Mouse (Mus musculus) cerebellum, adult 9-11 months (tissue): Measurements from ENCODE around the gene Manba.
A peak's percentile ranks its signal among the peaks of the same experiment; 100 is the strongest.

Source experiments
- DNase-seq: peaks from one replicate; pipeline ENCODE4 v3.0.0; 2022

Gene Manba

DNA sequence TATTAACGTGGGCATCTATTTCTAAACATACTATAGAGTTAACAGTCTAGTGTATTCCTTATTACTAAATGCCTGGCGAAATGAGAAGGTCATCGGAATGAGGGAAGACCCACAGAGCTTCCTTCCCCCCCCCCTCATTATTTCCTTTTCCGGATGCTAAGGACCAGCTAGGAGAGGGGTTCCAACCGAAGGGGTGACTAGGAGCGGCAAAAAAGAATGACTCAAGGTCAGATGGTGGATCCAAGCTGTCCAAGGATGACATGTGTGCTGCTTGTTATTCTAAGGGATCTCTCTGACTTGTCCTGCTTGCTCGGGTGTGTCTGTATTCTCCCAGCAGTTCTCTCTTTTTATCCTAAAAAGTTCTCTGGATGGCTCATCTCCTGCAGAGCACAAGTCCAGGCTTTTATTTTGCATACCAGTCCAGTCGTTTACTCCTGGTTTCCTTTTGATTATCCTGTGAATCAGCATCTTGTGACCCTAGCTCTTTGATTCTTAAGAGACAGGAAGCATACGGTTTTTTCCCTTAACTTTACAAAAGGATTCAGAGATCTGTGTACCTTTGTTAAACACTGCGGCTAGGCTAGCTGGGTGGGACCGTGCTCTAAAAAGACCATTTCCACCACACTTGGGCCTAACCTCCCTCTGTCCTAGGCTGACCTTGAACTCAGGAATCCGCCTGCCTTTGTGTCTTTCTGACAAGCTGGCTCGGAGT lies 61.0 kb downstream of the Manba start:
- DNase-seq: no peak

DNA sequence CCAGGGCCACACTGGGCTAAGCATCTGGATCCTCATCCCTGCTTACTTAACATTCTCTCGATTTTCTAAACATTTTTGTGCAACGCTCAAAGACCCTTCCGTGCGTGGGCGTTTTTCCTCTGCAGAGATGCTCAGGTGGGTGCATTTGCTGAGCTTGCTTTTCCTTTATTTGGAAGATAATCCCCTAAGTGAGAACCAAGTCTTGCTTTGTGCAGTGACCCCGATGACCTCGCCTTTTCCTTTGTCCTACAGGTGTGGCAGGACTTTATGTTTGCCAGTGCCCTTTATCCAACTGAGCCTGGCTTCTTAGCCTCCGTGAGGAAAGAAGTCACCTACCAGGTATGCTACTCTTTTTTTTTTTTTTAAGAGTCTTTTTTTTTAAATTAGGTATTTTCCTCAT lies 61.9 kb downstream of the Manba start:
- DNase-seq: no peak

DNA sequence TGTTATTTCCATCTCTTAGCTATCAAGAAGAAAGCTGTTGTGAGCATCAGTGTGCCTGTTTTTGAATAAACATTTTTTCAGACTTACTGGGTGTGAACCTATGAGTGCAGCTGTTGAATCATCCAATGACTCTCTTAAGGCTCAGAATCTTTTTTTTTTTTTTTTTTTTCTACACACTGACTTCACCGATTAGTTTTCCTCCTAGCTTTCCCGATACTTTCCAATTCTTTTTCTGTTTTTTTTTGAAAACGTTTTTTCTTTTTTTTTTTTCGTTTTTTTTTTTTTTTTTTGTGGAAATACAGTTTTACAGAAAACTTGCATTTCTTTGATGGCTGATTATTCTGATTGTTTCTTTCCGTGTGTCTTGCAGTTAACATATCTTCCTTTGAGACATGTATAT lies 67.5 kb downstream of the Manba start:
- DNase-seq: no peak

DNA sequence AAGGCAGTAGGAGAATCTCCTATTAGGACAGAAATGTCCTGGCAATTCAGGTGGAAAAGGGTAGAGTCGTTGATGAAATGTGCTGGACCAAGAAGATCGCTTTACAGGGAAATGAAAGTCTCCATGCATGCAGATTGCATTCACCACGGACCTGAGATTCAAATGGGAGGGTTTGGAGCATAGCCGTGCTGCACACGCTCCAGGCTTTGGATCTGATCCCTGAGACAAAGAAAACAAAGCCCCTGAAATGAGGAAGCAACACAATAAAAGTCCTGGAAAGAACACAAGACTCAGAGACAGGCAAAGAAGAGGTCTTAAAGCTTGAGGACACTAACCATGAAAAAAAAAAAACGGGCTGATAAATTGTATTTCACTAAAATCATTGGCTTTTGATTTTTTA lies 69.8 kb downstream of the Manba start:
- DNase-seq: no peak

DNA sequence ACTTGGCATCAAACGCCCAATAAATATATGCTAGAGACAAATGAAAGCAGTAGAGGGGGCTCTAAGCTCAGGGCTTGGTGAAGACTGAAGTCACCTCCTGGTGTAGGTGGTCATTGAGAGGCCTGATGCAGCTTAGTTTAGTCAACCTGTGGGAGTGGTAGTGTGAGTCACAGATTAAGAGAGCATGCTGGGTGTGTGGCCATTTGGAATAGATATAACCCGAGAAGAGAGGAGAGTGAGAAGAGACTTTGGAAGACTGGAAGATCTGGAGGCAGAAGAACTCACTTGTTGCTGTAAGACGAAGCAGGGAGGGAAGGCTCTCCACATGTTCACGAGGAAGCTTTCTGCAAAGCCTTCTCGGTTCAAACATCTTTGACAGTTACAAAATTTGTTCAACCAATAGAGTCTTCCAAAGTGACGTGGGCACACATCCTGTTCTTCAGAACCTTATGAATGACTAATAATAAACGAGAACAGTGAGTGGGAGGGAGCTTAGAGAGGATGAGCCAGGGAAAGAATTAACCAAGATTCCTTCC lies 70.7 kb downstream of the Manba start:
- no peak for DNase-seq

DNA sequence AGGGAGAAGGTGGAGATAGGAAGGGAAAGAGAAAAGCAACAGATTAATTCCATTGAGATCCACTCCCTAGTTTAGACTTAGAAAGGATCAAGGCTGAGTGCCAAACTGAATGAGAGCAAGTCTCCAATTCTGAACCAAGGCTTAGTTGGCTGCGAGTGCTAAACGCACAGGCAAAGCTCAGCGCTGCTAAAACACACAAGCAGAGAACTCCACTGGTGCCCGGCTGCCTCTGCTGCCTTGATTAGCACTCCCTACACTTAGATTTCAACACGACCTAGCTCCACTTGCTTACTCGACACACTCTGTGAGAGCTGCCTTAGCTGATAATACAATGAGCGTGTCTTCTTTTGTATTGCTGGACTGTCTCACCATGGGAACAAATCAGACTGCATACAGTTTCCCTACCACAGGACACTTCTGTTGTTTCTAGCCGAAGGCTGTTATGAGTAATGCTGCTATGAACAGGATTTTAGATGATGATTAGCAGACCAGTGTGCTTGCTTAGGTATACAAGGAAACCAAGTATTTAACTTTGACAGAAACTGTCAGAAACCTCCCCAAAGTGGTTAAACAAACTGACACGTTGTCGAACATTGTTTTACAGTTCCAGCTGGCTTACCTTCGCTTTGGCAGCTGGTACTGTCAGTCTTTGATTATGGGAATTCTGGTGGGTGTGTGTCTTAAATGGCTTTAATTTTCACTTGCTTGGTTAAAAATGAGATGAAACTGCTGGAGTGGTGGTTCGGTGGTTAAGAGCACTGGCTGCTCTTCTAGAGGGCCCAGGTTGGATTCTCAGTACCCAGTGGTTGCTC lies 71.6 kb downstream of the Manba start:
- DNase-seq: no peak

DNA sequence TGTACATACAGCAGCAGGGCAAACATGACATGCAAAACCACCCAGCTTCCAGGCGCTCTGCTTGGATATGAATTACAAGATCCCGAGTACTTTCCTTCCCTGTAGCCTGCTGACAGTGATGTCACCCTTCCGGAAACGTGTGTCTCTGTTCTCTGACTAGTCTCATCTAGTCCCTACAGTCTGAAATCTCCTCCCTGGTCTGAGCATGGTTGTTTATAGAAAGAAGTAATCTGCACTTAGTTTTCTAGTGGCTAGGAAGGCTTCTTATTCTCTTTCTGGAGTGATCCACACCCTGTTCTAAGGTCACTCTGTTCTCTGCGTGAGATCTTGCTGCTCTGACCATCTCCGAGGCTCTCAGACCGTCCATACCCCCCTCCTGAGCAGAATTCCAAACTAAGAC lies 76.6 kb downstream of the Manba start:
- DNase-seq: no peak

DNA sequence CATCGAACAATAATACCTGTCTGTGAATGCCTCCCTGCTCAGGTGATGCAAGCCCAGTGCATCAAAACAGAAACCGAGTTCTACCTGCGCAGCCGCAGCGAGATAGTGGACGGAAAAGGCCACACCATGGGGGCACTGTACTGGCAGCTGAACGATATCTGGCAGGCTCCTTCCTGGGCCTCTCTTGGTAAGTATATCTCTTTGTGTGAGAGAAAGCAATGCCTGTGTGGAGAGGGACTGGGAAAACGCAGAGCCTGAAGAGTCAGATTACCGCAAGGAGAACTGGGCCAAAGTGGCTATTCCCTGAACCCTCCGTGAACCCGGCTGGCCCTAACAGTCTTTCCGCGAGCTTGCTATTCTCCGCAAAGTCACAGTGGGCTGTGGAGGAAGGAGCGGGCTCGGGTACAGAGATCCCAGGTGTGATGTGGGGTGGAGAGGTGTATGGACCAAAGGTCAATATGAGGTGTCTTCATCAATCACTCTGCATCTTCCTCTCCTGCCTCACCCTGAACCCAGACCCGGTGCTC lies 77.8 kb downstream of the Manba start:
- DNase-seq: no peak

DNA sequence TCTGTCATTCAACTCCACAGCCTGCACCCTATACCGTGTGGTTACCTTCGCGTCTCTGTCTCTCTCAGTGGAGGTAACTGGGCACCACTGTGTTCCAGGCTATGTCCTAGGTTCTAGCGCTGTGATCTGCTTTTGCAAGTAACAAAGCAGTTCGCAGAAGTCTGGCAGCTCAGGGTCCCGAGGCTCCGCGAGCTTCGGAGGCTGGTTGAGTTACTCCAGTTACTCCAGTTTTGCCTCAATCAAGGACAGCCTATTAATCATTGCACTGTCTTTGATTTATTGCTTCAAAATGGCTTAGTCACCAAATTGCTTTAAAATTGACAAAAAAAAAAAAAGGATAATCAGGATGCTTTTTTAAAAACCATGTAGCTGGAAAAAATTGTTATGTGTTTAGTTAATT lies 79.3 kb downstream of the Manba start:
- no peak for DNase-seq

DNA sequence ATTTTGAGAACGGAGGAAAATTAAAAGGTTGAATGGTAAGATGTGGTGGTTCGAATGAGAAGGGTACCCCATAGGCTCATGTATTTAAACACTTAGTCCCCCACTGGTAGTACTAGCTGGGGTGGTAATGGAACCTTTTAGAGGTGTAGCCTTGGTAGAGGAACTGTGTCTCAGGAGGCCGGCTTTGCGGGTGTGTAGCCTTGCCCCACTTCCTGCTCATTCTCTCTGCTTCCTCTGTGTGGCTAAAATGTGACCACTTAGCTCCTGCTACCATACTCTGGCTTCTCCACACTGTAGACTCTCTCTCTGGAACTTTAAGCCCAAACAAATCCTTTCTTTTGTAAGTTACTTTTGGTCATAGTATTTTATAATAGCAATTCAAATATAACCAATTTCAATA lies 79.9 kb downstream of the Manba start:
- DNase-seq: no peak

DNA sequence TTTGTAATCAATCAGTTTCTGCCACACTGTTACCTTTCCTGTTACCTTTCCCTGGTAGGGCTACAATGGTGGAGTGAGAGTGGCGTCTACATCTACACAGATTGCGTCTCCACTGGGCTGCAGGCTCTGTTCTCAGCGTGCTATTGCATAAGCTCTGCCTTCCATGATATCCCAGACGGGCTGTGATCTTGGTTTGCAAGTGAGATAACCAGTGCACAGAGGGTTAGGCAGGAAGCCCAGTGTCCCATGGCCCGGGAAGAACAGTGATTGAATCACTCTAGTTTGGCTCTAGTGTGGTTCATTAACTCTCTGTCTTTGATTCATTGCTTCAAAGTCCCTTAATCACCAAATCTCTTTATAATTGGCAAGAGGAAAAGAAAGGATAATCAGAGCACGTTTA lies 82.5 kb downstream of the Manba start:
- no peak for DNase-seq

DNA sequence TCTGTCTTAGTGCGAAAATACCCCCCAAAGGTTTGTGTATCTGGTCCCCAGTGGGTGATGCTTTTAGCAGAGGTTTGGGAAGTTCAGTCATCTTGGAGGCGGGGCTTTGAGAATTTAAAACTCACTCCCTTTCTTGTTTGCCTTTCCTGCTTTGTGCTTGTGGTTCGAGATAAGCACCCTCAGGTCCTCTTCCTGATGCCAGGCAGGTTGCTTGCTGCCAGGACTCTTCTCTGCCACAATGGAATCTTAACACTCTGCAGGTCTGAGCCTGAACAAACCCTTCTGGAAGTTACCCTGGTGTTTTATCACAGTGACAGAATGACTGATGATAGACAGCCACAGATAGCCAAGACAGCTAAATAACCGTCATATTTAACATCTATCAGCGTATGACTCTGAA lies 83.2 kb downstream of the Manba start:
- no peak for DNase-seq

DNA sequence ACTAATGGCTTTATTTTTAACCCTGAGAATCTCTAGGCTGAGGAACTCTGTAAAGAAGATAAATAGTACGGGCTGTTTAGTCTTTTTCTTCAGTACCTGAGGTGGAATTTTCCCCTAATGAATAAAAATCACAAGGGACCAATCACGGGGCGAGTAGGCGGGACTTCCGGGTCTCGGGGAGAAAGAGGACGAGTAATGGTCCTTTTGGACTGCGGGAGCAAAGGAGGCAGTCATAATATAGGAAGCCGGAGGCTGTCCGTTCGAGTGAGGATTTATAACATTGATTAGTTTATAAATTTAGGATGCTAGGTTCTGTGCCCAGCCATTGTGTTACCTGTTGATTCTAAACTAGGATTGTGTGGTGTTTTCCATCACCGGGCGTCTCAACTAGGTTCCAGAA lies 86.1 kb downstream of the Manba start:
- DNase-seq: no peak

DNA sequence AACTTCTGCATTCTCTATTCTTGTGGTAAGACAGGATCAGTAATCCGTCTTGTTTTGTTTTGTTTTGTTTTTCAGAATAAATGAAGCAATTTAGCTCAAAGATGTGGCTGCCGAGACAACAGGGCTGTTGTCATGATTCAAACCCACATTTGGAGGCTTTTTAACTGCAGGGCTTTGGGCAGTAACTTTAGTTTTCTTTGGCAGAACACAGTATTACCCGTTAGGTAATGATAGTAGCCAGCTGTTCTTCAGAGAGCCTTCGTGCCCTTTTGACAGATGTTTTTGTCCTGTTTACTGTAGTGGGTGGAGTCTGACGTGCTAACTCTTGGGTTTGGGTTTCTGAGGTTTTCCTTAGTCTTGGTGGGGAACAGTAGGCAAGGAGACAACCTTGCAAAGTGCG lies 87.6 kb downstream of the Manba start:
- no peak for DNase-seq

DNA sequence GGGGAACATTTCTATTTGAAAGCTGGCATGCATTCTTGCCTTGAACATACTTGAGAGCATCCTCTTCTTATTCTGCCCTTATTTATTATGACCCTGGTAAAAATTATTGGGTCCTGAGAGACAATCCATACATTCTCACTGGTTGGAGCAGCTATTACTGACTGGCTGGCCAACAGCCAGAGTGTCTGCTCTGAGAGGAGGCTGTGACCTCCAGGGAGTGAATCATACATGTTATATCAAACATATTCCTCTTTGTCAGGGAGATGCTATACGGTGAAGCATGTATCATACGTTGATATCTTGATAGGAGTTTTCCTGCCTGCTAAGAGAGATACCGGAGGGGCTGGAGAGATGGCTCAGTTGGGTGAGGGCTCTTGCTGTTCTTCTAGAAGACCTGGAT lies 89.7 kb downstream of the Manba start:
- no peak for DNase-seq

DNA sequence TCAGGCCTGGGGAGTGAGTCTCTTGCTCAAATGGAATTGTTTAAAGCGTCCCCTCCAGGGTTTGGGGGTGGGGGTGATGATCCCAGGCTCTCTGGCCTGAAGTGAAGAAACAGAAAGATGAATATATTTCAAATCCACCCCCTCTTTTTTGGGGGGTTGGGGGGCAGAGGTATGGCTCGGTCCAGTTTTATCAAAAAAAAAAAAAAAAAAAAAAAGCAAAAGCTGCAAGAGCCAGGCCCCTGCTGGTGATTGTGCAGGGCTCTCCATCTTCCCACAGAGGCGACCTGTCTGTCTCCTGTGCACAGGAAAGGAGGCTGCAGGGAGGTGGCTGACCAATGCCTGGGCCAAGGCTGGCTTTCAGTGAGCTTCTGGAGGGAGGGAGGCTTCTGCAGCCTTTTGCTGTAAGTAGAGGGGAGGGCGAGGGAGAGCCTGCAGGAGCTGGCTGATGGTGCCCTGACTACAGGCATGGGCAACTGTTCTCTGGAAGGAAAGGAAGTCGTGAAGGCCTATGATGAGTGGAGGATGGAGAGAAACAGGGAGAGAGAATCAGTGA lies 93.3 kb downstream of the Manba start:
- DNase-seq: no peak

DNA sequence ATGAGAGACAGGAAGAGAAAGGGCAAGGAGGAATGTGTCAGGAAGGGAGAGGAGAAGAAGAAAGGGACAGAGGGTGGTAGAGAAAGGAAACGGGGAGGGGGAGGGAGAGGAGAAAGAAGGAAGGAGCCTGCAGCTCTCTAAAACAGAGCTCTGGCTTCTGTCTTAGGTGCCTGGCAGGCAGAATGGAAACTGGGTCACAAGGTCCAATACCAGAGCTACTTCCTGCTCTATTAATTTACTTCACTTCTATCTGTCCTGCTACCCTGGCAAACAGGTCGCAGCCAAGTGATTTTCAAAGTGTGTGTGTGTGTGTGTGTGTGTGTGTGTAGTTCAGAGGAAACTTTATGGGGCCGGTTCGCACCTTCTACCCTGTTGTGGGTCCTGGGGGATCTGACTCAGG lies 93.8 kb downstream of the Manba start:
- no peak for DNase-seq

DNA sequence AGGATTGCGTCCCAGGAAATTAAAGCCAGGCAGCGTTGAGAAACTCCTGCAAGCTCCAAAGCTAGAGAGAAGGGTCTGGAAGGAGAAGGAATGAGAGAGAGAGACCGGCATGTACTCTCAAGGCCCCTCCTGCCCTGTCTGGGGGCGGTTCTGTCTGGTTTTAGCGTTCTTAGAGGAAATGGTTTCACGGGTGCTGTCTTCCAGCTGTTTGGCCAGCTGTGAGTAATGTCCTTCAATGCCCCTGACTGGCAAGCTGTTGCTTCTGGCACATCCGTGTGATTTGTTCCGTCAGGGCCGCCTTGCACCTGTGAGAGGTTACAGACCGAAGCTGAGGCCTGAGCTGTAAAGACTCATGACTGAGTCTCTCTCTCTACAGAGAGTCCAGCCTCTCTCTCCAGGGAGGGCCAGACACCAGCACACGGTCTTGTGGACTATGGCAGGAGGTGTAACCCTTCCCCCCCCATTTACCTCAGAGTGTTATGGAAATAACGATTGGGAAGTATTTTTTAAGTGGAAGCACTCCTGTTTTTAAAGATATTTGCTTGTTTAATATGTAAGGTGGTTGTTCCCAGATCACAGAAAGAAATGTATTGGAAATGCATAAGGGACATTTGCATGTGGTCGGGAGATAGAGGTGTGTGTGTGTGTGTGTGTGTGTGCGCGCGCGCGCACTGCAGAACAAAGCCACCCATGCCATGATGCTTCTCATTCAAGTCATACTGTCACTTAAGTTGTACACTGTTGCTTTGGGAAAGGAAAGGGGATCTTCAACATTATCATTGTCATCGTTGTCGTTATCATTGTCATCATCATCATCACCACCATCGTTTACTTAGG lies 95.2 kb downstream of the Manba start:
- DNase-seq: no peak

DNA sequence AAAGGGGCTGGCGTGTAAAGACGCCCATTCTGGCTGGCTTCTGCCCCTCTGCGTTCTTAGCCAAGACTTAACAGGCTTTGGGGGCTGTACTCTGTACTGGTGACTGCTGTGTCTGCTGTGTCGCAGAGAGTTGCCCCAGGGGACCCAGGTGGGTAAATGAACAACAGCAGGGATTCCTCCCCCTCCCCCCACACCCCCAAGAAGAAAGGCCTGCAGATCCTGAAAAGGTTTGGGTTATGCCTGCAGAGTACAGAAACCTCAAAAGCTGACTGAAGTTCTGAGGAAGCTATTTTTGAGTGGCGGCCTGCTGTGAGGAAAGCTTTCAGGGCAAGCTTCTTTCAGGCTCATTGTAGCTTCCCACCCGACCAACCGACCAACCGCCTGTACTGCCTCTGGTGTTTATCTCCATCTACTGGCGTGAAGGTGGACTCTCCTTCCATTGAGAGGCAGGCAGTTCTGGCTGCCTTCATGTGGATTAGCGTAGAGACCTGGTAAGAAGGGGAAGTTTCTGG lies 96.3 kb downstream of the Manba start:
- DNase-seq: peak; percentile 30

DNA sequence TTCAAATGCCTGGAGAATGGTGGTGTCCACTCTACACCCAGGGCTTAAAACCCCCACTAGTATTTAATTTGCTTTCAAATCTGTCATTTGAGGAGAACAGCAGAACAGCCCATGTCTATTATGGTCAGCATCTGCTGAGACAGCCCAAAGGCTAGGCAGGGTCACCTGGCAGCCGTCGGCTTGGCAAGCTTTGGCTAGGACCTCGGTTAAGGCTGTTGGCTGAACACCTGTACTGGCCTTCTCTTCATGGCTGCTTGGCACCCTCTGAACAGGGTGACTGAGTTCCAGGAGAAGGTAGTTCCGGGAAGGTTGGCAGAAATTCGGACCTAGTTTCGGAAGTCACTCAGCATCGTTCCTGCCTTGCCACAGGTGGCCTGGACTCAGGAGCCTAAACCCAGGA lies 96.8 kb downstream of the Manba start:
- DNase-seq: peak; percentile 18

DNA sequence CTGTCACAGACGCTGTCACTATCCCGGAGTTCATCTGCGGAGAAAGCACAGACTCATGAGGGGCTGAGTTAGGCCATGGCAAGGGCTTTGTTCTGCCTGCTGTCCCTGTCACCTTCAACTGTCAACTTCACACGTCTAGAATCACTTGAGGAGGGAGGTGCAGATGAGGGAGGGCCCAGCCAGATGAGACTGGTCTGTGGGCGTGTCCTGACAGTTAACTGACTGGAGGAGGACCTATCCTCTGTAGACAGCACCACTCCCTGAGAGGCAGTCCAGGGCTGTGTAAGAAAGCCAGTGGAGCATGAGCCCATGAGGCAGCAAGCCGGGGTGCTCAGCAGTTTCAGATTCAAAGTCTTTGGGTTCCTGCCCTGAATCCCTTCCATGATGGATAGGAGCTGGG lies 100.1 kb downstream of the Manba start:
- no peak for DNase-seq

DNA sequence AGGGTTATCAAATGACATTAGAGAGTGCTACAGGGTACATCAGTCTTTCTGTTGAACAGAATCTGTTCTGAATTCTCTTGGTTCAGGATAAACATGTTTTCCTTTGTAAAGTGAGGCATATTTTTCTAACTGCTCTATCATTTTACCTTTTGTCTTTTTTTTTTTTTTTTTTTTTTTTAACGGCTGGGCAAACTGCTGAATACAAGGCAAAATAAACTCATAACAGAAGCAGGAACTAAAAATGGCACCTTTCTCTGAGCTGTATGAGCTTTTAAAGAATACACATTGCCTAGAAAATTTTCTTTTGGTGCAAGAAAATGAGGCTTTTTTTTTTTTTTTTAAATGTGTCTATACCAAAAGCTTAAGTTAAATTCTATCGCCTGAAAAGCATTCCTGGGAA lies 100.6 kb downstream of the Manba start:
- no peak for DNase-seq

DNA sequence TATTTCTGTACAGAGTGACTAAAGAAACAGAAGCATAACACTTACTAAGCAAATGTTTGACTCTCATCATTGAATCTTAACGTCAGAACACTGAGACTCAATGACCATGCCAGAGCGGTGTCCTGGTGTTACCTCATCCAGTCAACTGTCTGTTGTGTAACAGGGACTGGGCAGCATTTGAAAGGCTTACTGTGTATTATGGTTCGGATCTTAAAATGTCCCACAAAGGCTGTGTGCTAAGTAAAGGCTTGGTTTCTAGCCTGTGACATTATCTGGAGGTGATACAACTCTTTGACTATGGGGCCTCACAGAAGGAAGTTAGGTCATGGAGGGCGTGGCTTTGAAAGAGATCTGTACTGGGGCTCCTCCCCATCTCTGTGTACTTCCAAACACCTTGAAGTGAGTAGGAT lies 101.1 kb downstream of the Manba start:
- no peak for DNase-seq
